Mouse (Mus musculus) retina, postnatal 1 day (tissue): Measurements from ENCODE around the gene Alk.
A peak's percentile ranks its signal among the peaks of the same experiment; 100 is the strongest.

ENCODE experiments used
- DNase-seq: peaks from one replicate; pipeline ENCODE4 v3.0.0-alpha.2; 2012

The Alk gene

DNA sequence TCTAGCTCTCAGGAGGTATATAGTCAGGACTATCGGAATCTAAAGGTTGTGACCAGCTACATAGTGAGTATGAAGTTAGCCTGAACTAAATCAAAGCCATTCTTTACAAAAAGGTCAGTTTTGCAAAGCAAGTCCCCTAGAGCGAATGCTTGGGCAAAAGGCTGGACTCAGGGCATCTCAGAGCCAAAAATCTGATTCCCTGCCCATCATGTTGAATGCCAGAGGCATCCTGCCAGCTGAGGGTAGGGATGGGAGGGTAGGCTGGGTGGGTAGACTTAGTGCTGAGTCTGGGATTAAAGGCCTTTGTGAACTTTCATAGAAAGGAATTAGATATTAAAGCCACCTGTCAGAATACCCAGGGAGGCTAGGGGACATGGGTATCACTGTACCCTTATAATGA lies 594.6 kb downstream of the Alk start:
- DNase-seq: no peak

DNA sequence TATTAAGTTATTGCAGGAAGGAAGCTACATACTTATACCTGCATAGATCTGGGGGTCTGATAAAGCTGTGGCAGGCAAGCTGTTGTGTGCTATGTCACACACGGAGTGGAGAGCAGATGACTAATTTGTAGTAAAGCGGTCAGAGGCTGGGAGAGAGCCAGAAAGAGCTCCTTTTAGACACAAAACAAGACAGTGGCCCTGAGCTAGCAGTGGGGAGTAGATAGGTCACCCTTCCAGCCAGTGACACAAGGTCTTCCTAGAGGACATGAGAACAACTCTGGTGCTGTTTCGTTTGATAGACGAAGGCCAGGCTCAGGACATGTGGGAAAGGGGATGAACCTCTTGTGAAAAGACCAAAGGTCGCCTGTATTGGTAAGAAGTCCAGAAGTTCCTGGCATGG lies 596.0 kb downstream of the Alk start:
- DNase-seq: no peak

DNA sequence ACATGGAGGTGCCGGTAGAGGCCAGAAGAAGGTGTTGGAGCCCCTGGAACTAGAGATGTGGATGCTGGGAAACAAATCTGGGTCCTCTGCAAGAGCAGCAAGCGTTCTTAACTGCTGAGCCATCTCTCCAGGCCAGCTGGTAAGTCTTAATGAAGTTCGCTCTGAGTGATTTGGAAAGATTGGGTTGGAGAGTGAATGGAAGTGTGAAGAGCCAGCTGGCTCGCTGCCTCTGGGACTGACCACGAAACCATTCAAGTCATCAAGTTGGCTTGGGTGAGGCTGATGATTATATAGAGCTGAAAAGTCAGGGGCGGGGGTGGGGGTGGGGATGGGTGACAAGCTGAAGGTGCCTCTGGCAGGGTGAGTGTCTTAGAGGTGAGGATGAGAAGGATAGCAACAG lies 599.1 kb downstream of the Alk start:
- DNase-seq: no peak

DNA sequence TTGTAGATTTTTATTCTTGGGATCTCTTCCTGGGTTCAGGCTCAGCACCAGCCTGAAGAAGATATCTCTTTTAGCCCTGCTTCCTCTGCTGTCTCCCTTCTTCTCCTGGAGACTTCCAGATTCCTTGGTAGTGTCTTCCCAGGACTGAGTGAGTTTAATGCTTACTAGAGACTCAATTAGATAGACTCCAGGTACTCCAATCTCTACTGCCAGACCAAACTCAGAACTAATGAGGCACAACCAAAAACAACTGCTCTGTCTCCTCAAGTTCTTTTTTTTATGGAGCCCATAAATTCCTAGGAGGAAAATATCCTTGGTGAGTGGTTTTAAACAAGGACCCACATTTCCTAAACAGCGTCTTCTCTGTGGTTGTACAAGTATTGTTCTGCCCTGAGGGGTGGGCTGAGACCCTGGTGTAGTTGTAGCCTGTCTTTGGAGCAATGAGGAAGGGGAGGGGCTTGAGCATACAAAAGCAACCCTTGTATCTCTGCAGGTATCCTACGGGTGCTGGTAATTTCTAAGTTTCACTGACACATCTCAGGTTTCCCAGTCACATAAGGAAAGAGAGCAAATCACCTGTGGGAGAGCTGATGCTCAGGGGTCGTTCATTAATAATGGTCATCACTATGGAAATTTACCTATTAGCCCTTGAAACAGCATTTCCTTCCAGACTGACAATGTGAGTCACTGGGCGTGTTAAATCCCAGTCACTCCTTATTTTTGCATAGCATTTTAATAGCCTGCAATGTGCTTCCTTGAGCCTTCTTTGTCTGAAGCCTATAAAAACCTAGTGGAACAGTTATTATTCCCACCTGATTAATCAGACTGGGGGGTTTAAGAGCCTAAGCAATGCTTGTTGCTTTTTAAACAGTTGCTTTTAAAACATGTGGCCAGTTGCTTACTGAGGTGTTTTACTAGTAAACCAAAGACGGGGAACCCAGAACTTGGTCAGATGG lies 604.6 kb downstream of the Alk start:
- DNase-seq: no peak

DNA sequence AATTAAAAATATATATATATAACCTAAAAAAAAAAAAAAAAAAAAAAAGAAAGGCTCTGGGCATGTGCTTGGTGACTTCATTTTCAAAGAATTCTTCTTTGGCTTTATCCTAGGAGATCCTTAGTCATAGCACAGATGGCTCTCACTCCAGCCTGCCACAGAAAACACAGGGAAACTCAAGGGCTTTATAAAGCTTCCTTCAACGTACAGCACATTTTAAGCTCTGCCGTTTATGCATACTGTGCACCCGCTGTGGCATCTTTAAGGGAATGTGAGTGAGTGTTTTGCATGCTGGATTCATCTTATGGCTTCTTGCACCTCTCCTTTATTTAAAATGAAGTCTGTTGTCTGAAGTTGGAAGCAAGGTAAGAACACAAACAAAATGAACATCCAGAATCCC lies 606.7 kb downstream of the Alk start:
- DNase-seq: no peak

- no peak for DNase-seq
Measured at GRCm38 (mm10) chr17:71995539-71995938, 608.9 kb downstream of the Alk start.

DNA sequence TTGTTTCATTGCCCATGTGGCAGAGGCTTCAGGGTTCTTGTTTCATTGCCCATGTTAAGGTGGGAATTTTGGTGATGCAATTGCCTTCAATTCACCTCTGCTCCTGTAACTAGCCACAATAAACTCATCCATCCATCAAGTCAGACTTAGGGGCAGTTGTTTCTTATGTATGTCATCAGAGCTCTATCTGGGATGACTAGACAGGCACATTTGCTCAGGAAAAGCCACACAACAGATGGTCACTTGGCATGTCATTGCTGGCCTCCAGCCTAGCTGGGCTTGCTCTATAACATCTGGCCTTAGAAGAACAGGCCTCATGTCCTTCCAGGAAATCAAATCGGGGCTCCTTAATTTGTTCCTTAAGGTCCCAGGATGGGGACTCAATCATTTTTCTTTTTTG lies 610.3 kb downstream of the Alk start:
- no peak for DNase-seq

DNA sequence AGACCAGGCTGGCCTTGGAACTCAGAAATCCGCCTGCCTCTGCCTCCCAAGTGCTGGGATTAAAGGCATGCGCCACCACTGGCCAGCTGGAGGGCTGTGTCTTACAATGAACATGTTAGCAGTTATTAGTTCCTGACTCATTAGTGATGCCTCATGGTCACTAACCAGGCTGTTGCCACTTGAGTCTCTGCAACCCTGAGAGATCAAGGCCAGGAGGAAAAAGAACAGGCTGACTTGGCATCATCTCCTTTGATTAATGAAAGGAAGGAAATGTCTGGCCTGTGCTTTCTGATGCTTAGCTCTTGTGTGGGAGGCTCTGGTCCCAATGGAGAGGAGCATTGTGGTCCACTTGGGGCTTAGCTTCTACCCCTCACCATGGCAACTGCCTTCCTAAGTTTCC lies 611.4 kb downstream of the Alk start:
- DNase-seq: no peak

DNA sequence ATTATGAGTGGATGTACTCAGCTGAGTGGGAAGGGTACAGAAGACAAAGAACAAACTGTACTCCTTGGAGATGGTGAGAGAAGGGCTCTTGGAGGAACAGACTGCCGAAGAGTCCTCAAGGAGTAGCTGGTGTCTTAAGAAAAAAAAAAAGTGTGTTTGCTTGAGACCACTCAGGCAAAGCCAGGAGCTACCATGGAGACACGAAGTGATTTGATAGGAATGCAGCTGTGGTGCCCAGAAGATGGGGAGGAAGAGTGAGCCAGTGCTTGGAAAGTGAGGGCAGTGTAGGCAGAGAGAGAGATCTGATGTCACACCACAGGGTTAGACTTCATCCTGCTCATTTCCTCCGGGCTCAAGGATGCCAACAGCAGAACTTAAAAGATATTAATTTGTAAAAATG lies 613.2 kb downstream of the Alk start:
- no peak for DNase-seq

DNA sequence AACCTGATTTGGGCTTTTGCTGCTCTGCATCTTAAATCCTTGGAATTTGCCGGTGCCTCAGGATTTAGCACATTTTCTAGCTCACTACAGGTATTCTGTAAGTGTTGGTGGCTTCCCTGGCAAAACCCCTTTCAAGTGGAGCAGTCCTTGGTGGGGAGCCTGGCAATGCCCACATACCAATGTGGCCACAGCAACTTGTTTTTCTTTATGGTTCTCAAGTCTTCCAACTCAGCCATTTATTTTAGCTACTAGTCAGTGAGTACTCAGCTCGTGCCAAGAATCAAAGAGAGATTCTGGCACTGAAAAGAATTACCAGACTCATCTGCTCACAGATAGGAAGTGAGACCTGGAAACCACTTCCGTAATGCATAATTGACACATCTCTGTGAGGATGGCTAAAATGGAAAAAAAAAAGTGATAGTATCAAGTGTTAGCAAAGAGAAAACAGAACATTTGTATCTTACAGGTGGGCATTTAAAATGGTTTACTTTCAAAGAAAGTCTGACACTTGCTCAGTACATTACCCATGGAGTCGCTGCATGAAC lies 614.2 kb downstream of the Alk start:
- no peak for DNase-seq

GRCm38 (mm10) chr17:71988736-71989569 lies 615.5 kb downstream of the Alk start:
- DNase-seq: peak; percentile 46

GRCm38 (mm10) chr17:71986998-71987397 lies 617.4 kb downstream of the Alk start:
- DNase-seq: no peak

DNA sequence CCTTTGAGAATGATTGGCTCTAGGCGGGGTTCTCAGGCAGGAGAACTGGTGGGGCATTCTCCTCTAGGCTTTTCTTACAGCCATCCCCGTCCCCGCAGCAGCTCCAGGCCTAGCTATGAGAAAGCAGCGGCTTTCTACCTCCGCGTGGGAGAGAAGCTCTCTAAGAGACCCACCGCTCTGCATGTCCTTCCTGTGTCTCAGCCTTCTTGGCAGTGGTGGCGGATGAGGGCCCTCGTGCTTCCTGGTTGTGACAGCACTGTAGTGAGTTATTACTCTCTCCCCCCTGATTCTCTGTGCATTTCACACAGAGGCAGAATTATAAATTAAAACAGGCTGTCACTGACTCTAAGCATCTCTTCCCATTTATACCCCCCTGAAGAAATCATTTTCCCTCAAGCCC lies 618.0 kb downstream of the Alk start:
- peak; percentile 25 for DNase-seq

GRCm38 (mm10) chr17:71981177-71981576 lies 623.2 kb downstream of the Alk start:
- no peak for DNase-seq

DNA sequence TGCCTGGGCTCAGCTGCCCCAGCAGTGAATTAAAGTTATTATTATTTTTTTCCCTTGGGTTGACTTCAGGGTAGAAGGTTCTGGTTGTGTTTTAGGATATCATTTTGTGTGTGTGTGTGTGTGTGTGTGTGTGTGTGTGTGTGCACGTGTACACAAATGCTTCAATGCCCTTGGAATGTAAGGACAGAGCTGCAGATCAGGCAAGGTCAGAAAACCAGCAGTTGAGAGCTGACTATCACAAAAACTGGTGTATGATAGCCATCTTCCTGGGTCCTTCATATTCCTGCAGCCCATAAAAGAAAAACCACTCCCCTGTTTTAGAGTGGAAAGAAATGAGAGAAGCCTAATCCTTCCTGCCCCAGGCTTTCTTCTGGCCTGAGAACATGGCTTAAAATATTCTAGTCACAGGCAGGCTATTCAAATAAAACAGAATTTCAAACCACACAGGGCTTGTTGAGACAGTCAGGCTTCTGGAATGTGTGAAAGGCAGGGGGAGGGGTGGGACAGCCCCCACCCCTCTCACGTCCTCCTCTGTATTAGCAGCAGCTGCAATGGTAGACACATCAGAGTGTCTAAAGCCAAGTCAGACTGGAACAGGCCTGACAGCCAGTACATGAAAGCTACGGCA lies 623.8 kb downstream of the Alk start:
- no peak for DNase-seq

DNA sequence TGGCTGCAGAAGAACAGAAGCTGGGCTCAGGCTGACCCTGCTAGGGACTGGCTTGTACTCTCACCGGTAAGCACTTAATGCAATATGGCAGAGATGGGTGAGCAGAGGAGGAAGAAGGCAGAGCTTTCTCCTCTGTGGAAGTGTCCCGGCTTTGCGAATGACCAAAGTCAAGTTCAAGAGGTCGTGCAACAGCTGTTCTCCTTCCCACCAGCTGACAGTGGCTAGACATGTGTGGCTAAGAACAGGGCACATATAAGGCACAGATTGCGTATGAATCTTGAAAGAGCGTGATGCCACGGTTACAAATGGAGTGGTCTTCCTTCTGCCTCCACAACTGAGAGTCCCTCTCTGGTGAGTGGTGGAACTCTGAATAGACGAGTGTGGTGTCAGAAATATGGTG lies 625.3 kb downstream of the Alk start:
- no peak for DNase-seq

GRCm38 (mm10) chr17:71976661-71977060 lies 627.8 kb downstream of the Alk start:
- peak; percentile 58 for DNase-seq

- peak; percentile 76 for DNase-seq
Measured at GRCm38 (mm10) chr17:71973704-71974103, 630.7 kb downstream of the Alk start.

DNA sequence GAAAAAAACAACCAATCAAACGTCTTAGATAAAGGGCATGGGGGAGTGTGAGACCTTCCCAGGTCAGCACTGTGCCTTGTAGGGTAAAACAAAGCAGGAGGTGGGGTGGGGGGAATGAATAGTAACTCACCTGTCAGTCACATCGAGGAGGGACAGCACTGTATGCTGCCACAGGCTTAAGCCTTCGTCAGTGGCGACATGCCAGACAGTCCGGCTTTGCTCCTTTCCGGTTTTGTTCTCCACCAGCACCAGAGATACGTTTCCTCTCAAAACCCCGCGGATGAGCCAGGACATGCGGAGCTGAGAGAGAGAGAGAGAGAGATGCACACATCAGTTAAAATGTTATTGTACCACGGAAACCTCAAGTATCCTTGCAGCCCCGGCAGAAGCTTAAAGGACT lies 637.1 kb downstream of the Alk start:
- no peak for DNase-seq

GRCm38 (mm10) chr17:71965733-71966606 lies 638.5 kb downstream of the Alk start:
- DNase-seq: peak; percentile 79

DNA sequence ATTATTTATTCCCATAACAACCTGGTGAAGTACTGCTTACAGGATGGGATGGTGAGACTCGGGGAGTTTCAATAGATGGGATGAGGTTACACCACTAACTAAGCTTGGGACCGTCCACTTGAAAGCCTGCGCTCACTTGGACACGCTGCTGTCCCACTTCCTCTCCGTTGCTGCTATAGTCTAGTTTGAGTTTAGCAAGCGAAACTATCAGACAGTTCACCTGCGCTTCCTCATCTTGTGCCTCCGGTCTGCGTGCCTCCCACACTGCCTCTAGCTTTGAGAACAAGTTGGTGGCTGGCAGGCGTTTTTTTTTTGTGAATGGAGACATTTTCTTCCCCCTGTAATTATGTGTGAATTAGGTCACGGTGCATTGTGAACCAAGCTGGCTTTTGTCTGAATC lies 639.8 kb downstream of the Alk start:
- peak; percentile 58 for DNase-seq

DNA sequence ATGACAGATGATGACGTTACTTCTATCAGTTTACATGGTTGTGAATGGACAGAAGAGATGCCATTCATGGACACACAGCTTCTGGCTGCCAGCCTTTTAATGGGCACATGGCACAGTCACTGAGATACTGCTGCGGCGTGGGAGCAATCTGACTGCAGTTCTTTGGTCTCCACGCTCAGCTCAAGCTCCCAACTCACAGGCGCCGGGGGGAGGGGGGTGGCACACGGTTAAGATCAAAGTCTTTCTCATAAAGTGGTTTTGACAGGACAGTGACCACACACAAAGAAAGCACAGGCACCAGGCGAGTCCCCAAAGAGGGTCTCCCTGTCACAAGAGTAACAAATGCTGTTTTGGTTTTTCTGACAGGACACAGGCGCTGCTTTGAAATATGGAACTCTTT lies 641.7 kb downstream of the Alk start:
- peak; percentile 93 for DNase-seq
